Mouse (Mus musculus): ENCODE data around the gene Myh3. TPM values are rescaled to one million over a fixed set of nuclear protein-coding genes. Genes with fewer than 3 reads are reported as not detected.

Myh3 gene
- polyA plus RNA-seq, 1 experiment, result 0.01 TPM

Other genes with a start within 250 kb of the Myh3 start
- 2.4 and 3.1 TPM in 2 replicates for gene Pirt, start 166.3 kb upstream of the Myh3 start, polyA plus RNA-seq (2012; rRNA removed)
- gene Tmem238l, start 121.7 kb upstream of the Myh3 start, polyA plus RNA-seq (2012; rRNA removed), result 242 and 363 TPM in 2 replicates
- gene Tmem220, start 53.1 kb upstream of the Myh3 start, polyA plus RNA-seq (2012; rRNA removed), result 5.3 and 7.6 TPM in 2 replicates
- 21.1 and 32.6 TPM in 2 replicates for gene Adprm, start 25.7 kb upstream of the Myh3 start, polyA plus RNA-seq (2012; rRNA removed)
- 13.1 and 13.4 TPM in 2 replicates for gene Sco1, start 25.6 kb upstream of the Myh3 start, polyA plus RNA-seq (2012; rRNA removed)
- 0.04 TPM in 1 of 2 replicates, not detected in the other for gene Myh2, start 92.7 kb downstream of the Myh3 start, polyA plus RNA-seq (2012; rRNA removed)
- 0.02 TPM in 1 of 2 replicates, not detected in the other for gene Myh1, start 121.8 kb downstream of the Myh3 start, polyA plus RNA-seq (2012; rRNA removed)
- 0.03 and 0.26 TPM in 2 replicates for gene Myh4, start 159.7 kb downstream of the Myh3 start, polyA plus RNA-seq (2012; rRNA removed)
- gene Myh8, start 198.8 kb downstream of the Myh3 start, polyA plus RNA-seq (2012; rRNA removed), result not detected in 2 replicates
- not detected in 2 replicates for gene Myh13, start 243.4 kb downstream of the Myh3 start, polyA plus RNA-seq (2012; rRNA removed)

Data from large intestine, adult 2 months (tissue).